Mouse (Mus musculus) CD4-positive, CD25-positive, alpha-beta regulatory T cell, adult 4 months (primary cell): ENCODE measurements around the gene Tm9sf4. TPM values are rescaled to one million over a fixed set of nuclear protein-coding genes. Genes with fewer than 3 reads are reported as not detected.

Source experiments
- ATAC-seq: one replicate; pipeline ENCODE4 v1.8.0; 2017
- polyA plus RNA-seq, 2 experiments: library from polyadenylated mRNA; unstranded; fragments of 100-300 nt; shearing (Covaris generic); gene quantifications; one replicate each; pipeline ENCODE4 v1.2.1; 2017

The Tm9sf4 gene
- polyA plus RNA-seq, 2 experiments from 2014 or later, result 41.1 to 62.2 TPM

- ATAC-seq, result no peak
Measured at GRCm38 (mm10) chr2:153160133-153160532, 970 bp upstream of the Tm9sf4 start.

- peak; percentile 39 for ATAC-seq
Measured at GRCm38 (mm10) chr2:153161684-153162080, 579 bp downstream of the Tm9sf4 start.

- no peak for ATAC-seq
Measured at GRCm38 (mm10) chr2:153167136-153167535, 6.0 kb downstream of the Tm9sf4 start.

GRCm38 (mm10) chr2:153168134-153168820, 7.2 kb downstream of the Tm9sf4 start:
- ATAC-seq, result no peak

- no peak for ATAC-seq
Measured at GRCm38 (mm10) chr2:153170490-153171224, 9.6 kb downstream of the Tm9sf4 start.

GRCm38 (mm10) chr2:153171966-153172365, 10.9 kb downstream of the Tm9sf4 start:
- no peak for ATAC-seq

GRCm38 (mm10) chr2:153175995-153176570, 15.0 kb downstream of the Tm9sf4 start:
- ATAC-seq, result no peak

- ATAC-seq, result no peak
Measured at GRCm38 (mm10) chr2:153177188-153177587, 16.1 kb downstream of the Tm9sf4 start.

GRCm38 (mm10) chr2:153179126-153179860, 18.2 kb downstream of the Tm9sf4 start:
- ATAC-seq, result no peak

GRCm38 (mm10) chr2:153179961-153180360, 18.9 kb downstream of the Tm9sf4 start:
- ATAC-seq, result no peak

GRCm38 (mm10) chr2:153186176-153186591, 25.1 kb downstream of the Tm9sf4 start:
- ATAC-seq, result no peak

GRCm38 (mm10) chr2:153187848-153188247, 26.7 kb downstream of the Tm9sf4 start:
- no peak for ATAC-seq

GRCm38 (mm10) chr2:153191242-153191641, 30.1 kb downstream of the Tm9sf4 start:
- ATAC-seq, result no peak

GRCm38 (mm10) chr2:153194255-153194654, 33.2 kb downstream of the Tm9sf4 start:
- no peak for ATAC-seq

- ATAC-seq, result no peak
Measured at GRCm38 (mm10) chr2:153198485-153198884, 37.4 kb downstream of the Tm9sf4 start.

GRCm38 (mm10) chr2:153199114-153199513, 38.0 kb downstream of the Tm9sf4 start:
- no peak for ATAC-seq

GRCm38 (mm10) chr2:153202766-153203165, 41.7 kb downstream of the Tm9sf4 start:
- no peak for ATAC-seq

GRCm38 (mm10) chr2:153208149-153208548, 47.0 kb downstream of the Tm9sf4 start:
- ATAC-seq, result no peak

GRCm38 (mm10) chr2:153209286-153209685, 48.2 kb downstream of the Tm9sf4 start:
- ATAC-seq, result no peak

- peak; percentile 22 for ATAC-seq
Measured at GRCm38 (mm10) chr2:153211451-153211850, 50.3 kb downstream of the Tm9sf4 start.

GRCm38 (mm10) chr2:153213351-153213750, 52.2 kb downstream of the Tm9sf4 start:
- no peak for ATAC-seq

- peak; percentile 92 for ATAC-seq
Measured at GRCm38 (mm10) chr2:153214771-153215259, 53.7 kb downstream of the Tm9sf4 start.

- peak; percentile 25 for ATAC-seq
Measured at GRCm38 (mm10) chr2:153215421-153215820, 54.3 kb downstream of the Tm9sf4 start.
